Comparison of ENCODE assay signal across 21 mouse cellular contexts in genomic region chr9:122032071-122032470, GRCm38 (mm10). TPM values are rescaled to one million over a fixed set of nuclear protein-coding genes. Genes with fewer than 3 reads are reported as not detected.
DNase-seq lines count a peak whose midpoint lies in the region; ATAC-seq and TF ChIP-seq lines count a peak whose summit lies in the region.
"Had no signal": no experiment of that assay in that cellular context is flagged by ENCODE, and none has a peak within 500 bp of the region (broad histone marks: within the 10 kb centered on the region; RNA-seq: fewer than 3 reads in every experiment).

No protein-coding gene starts in this region.

- no peak overlapping the region for H3K4me3 ChIP-seq in heart, embryonic 10.5 days
- H3K4me3 ChIP-seq in liver, embryonic 16.5 days (ENCODE audit: low read depth, low read length), result no peak overlapping the region
- no peak overlapping the region for H3K4me3 ChIP-seq in cerebellum, adult 2 months (replicated peaks; ENCODE audit: insufficient read depth, low read depth, low read length)
- H3K4me3 ChIP-seq in forebrain, embryonic 12.5 days (replicated peaks), result no peak overlapping the region
- H3K4me3 ChIP-seq: embryonic facial prominence, embryonic 13.5 days; heart, embryonic 15.5 days; hindbrain, embryonic 10.5 days; left cerebral cortex, adult 2 months; midbrain, embryonic 13.5 days; neural tube, embryonic 13.5 days had no signal

- H3K4me2 ChIP-seq in liver, embryonic 16.5 days (ENCODE audit: low read depth, low read length), result no peak overlapping the region
- no peak overlapping the region for H3K4me2 ChIP-seq in forebrain, embryonic 12.5 days
- H3K4me2 ChIP-seq: embryonic facial prominence, embryonic 13.5 days; heart, embryonic 15.5 days; midbrain, embryonic 13.5 days; neural tube, embryonic 13.5 days had no signal

- ATAC-seq in liver, embryonic 16.5 days (ENCODE audit: low read depth), result 0 out of 2 replicates have a peak, but pooled peaks have one; percentile 8
- ATAC-seq in forebrain, embryonic 12.5 days (ENCODE audit: low FRiP score), result no peak
- ATAC-seq: forebrain, postnatal 0 days; hindbrain, postnatal 0 days; midbrain, embryonic 13.5 days had no signal

- TF ChIP-seq CTCF in cerebellum, adult 2 months (IDR thresholded peaks at IDR 0.05; ENCODE audit: borderline replicate concordance, insufficient read depth, low read depth, low read length), result peak; percentile 19; the same call in 1 of the 2 replicates

- H3K27ac ChIP-seq in heart, embryonic 10.5 days, result no peak overlapping the region
- no peak overlapping the region for H3K27ac ChIP-seq in liver, embryonic 16.5 days (ENCODE audit: low read length)
- peak overlapping the region; percentile 94 for H3K27ac ChIP-seq in cerebellum, adult 2 months (ENCODE audit: insufficient read depth, low read length)
- H3K27ac ChIP-seq in forebrain, embryonic 12.5 days, result no peak overlapping the region
- H3K27ac ChIP-seq: embryonic facial prominence, embryonic 13.5 days; heart, embryonic 15.5 days; hindbrain, embryonic 10.5 days; hindbrain, postnatal 0 days; left cerebral cortex, adult 2 months; liver, embryonic 14.5 days; midbrain, embryonic 13.5 days; neural tube, embryonic 13.5 days had no signal

- WGBS in heart, embryonic 10.5 days, result 69% methylated on average over 3 of the region's 3 CpGs
- 41% methylated on average over 3 of the region's 3 CpGs for WGBS in liver, embryonic 16.5 days (ENCODE audit: insufficient replicate concordance)
- WGBS in cerebellum, adult 2 months, result 4% methylated on average over 3 of the region's 3 CpGs
- WGBS in forebrain, embryonic 12.5 days, result 81% methylated on average over 3 of the region's 3 CpGs

- H3K27me3 ChIP-seq in heart, embryonic 10.5 days (ENCODE audit: insufficient read depth, poor library complexity, severe bottlenecking), result no peaks in the 10 kb centered on the region
- H3K27me3 ChIP-seq in liver, embryonic 16.5 days (ENCODE audit: control insufficient read depth, insufficient read depth, low read depth, low read length), result no peaks in the 10 kb centered on the region
- no peaks in the 10 kb centered on the region for H3K27me3 ChIP-seq in cerebellum, adult 2 months (ENCODE audit: control insufficient read depth, insufficient read depth, low read length)
- H3K27me3 ChIP-seq in forebrain, embryonic 12.5 days, result no peaks in the 10 kb centered on the region
- H3K27me3 ChIP-seq: embryonic facial prominence, embryonic 13.5 days; heart, embryonic 15.5 days; midbrain, embryonic 13.5 days; neural tube, embryonic 13.5 days had no signal

- peak; percentile 94 for DNase-seq in heart, adult 11 months
- no peak for DNase-seq in heart, embryonic 10.5 days (ENCODE audit: low spot score)
- DNase-seq in liver, result no peak
- DNase-seq in cerebellum, adult 2 months, result peak; percentile 93 to 96
- peak; percentile 89 to 93 for DNase-seq in cerebellum, postnatal 36 days
- DNase-seq: forebrain, postnatal 0 days; kidney, adult 18-20 months; layer of hippocampus, adult 9-11 months; left cerebral cortex, postnatal 4 days; lung, postnatal 10 days; thymus, postnatal 25 days had no signal

- no peaks in the 10 kb centered on the region for H3K9me3 ChIP-seq in heart, embryonic 10.5 days
- no peaks in the 10 kb centered on the region for H3K9me3 ChIP-seq in liver, embryonic 16.5 days (replicated peaks; ENCODE audit: control insufficient read depth, low read length)
- no peaks in the 10 kb centered on the region for H3K9me3 ChIP-seq in forebrain, embryonic 12.5 days
- H3K9me3 ChIP-seq: embryonic facial prominence, embryonic 13.5 days; heart, embryonic 15.5 days; hindbrain, embryonic 10.5 days; midbrain, embryonic 13.5 days; neural tube, embryonic 13.5 days had no signal

- peaks cover 48% of the 10 kb centered on the region for H3K4me1 ChIP-seq in heart, embryonic 10.5 days
- H3K4me1 ChIP-seq in liver, embryonic 16.5 days (ENCODE audit: control insufficient read depth, low read depth, low read length), result no peaks in the 10 kb centered on the region
- H3K4me1 ChIP-seq in cerebellum, adult 2 months (ENCODE audit: control insufficient read depth, insufficient read depth, low read length), result peaks cover 89% of the 10 kb centered on the region
- peaks cover 29% of the 10 kb centered on the region for H3K4me1 ChIP-seq in forebrain, embryonic 12.5 days

- no peak overlapping the region for H3K9ac ChIP-seq in liver, embryonic 16.5 days (ENCODE audit: low read depth, low read length)
- H3K9ac ChIP-seq in forebrain, embryonic 12.5 days, result no peak overlapping the region
- H3K9ac ChIP-seq: embryonic facial prominence, embryonic 13.5 days; forebrain, postnatal 0 days; heart, embryonic 15.5 days; liver, embryonic 14.5 days; midbrain, embryonic 13.5 days; neural tube, embryonic 13.5 days had no signal

- TF ChIP-seq POLR2A in cerebellum, adult 2 months (IDR thresholded peaks at IDR 0.05; ENCODE audit: borderline replicate concordance, insufficient read depth, low read length), result no peak

- no peaks in the 10 kb centered on the region for H3K36me3 ChIP-seq in heart, embryonic 10.5 days
- H3K36me3 ChIP-seq in liver, embryonic 16.5 days (ENCODE audit: control insufficient read depth, insufficient read depth), result no peaks in the 10 kb centered on the region
- no peaks in the 10 kb centered on the region for H3K36me3 ChIP-seq in forebrain, embryonic 12.5 days (replicated peaks)
- H3K36me3 ChIP-seq: embryonic facial prominence, embryonic 13.5 days; heart, embryonic 15.5 days; hindbrain, embryonic 10.5 days; midbrain, embryonic 13.5 days; neural tube, embryonic 13.5 days had no signal

RNA-seq across cellular contexts. Expression of gene Pomgnt2, which starts 35.2 kb away (rescaled TPM):
- polyA plus RNA-seq in heart, embryonic 10.5 days (2016; fragmentation: Nextera tagmentation; extraction: Ambion mirVana), result 12.9 and 16.2 TPM in 2 replicates
- 2.9 and 3.2 TPM in 2 replicates for polyA plus RNA-seq in liver, embryonic 16.5 days (2015; fragmentation: Nextera tagmentation; extraction: Ambion mirVana)
- polyA plus RNA-seq in cerebellum, adult 2 months (2012; rRNA removed), result 41.0 and 43.5 TPM in 2 replicates
- 14.0 and 15.2 TPM in 2 replicates for polyA plus RNA-seq in forebrain, embryonic 12.5 days (2016; fragmentation: Nextera tagmentation; extraction: Ambion mirVana)

Comparison
In these comparisons a context has a peak if more than half of its experiments do, and no peak if none do; other contexts are left out.
1. DNase-seq: peak in heart, adult 11 months (single experiment), cerebellum, adult 2 months (2 of 2) and cerebellum, postnatal 36 days (2 of 2); none in heart, embryonic 10.5 days (single experiment) and liver (single experiment).